Mouse (Mus musculus): ENCODE measurements around the gene Ssr1.

Gene Ssr1

DNA sequence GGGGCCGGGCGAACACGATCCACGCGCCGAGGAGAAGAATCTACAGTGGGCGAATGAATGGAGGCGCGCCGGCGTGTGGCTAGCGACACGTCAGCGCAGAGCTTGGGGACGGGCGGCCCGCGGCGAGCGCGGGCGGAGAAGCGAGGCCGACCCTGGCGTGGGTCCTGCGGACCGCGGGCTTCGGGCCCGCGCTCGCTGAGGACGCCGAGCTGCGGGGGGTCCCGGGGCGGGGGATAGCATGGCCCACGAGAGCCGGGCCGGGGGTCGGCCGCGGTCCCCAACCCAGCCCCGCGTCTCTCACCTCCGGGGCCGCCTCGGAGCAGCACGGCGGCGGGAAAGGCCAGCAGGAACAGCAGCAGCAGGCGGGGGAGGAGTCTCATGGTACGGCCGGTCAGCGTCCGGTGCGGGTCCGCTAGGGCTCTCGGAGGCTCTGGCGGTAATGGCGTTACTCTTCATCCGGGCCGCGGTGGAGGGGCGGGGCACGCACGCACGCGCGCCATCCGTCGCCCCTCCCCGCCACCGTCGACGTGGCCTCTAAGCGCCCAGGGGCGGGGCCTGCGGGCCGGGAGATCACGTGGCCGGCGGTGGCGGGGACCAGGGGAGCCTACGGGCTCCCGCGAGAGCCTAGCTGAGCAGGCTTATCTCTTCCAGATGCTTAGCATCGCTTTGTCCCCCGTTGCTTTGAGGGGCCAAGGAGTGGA, at the start of gene Ssr1:
Gene Ssr1 (minus strand): TSS at position 514 of the 701 bp plus-strand sequence.
- peak; percentile 97 to 98 for DNase-seq (ENCODE audit: inconsistent age in 2 of 2, low spot score in 1 of 2)

DNA sequence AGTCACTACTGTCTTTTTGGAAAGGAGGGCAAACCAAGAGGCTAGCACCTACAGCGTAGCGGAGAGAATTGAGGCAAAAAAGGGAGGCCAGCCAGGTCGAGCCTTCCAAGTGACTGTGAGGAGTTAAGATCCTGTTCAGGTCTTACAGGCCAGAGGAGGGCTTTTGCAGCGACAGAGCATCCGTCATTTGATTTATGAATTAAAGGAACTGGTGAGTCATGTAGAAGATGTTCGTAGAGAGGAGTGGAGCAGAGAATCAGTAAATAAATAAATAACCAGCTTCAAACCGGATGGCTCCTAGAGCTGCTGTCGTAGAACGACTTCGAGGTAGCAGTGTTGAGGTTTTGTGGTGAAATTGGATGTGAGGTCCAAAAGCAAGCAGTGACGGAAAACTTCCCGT, 43.8 kb upstream of the Ssr1 start:
- DNase-seq (ENCODE audit: inconsistent age in 2 of 2, low spot score in 1 of 2) = peak; percentile 38 to 81

DNA sequence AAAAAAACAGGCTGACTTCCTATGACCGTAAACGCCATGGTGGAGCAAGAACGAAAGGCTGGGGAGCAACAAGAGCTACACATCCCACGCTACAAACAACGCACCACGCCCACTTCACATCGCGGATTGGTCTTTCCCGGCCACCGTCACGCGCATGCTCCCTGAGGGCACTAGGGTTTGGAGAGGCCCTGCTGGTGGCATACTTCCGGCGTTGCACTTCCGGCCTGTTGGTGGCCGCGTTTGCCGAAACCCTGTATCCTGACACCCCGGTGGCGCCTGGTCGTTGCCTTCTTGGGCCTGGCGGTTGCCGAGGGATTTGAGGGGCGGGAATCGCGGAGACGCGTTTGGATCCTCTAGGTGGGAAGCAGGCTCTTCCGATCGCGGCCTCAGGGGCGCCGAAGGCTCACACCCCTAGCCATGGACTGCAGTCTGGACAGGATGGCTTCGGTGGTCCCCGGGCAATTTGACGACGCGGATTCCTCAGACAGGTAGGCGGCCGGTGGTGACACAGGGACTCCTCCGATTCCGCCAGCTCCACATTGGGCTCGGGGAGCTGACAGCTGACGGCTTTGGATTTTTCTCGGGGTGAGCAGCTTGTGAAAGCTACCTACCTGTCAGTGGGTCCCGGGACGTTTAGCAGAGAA, 43.1 kb upstream of the Ssr1 start, which contains the start of gene Cage1:
Gene Cage1 (minus strand): TSS at position 26 of the 644 bp plus-strand sequence.
- DNase-seq (ENCODE audit: inconsistent age in 2 of 2, low spot score in 1 of 2) = peak; percentile 97 to 99

DNA sequence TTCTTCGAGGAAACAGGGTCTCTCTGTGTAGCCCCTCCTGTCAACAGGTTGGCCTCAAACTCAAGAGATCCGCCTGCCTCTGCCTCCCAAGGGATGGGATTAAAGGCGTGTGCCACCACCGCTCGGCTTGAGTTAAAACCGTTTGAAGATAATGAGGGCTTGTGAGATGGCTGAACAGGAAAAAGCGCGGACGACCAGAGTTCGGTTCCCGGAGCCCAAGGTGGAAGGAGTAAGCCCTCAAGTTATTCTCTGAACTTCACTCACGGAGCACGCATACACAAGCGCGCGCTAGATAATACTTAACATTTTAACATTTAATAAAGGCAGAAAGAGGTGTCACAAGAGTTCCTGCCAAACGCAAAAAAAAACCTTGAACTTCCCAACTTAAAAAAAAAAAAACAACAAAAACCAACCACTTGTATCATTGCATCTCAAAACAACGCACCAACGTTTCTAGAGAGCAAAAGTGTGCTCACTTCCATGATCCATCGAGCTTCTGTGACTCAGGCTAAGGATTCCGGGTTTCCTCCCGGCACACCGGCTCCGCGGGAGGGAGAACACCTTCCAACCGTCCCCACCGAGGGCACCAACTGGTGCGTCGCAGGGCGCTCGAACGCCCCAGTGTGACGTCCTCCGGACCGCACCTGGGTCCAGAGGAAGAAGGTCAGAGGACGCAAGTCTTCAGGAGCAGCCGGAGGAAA, 42.5 kb upstream of the Ssr1 start, which contains the start of gene Riok1:
Gene Riok1 (plus strand): TSS at position 653 of the 701 bp plus-strand sequence.
- DNase-seq (ENCODE audit: inconsistent age in 2 of 2, low spot score in 1 of 2) = peak in 1 of 2 experiments; percentile 26

DNA sequence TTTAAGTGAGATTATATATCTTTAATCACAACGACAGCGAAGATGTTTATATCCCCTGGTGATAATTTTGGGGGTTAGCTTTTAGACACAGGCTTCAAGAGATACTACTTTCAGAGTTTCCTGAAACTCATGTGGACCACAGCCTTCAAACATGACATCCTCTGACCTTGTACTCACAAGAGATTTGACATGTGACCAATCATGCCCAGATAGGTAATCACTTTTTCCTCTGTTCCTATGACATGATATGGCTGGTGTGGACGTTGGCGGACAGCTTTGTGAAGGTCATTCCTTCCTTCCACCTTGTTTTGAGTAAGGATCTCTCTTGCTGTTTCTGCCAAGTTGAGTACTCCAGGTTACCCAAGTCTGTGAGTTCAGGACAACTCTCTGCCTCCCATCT, 34.4 kb upstream of the Ssr1 start:
- DNase-seq (ENCODE audit: inconsistent age in 2 of 2, low spot score in 1 of 2) = no peak

DNA sequence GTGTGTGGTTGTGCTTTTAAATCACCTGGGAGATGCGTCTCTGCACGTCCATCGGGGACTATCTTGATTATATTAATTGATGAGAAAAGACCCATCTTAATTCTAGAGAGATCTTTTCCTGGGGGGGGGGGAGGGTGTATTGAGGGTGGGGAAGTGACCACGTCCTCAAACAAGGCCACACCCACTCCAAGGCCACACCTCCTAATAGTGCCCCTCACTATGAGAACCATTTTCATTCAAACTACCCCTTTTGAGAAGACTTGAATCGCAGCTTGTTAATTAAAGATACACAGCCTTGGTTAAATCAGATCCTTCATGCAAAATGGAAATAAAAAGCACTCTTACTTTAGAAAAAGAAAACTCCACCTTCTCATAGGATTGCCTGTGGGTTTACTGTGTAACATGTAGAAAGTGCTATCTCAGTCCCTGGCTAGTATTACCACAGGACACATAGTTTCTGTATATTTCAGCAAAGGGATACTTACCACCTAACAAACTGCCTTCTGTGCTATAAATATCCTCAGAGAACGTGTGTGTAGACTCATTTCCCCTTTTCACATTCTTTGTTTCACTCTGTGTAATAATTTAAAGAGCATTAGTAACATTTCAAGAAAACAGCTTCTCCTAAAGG, 33.7 kb upstream of the Ssr1 start:
- no peak for DNase-seq (ENCODE audit: inconsistent age in 2 of 2, low spot score in 1 of 2)

DNA sequence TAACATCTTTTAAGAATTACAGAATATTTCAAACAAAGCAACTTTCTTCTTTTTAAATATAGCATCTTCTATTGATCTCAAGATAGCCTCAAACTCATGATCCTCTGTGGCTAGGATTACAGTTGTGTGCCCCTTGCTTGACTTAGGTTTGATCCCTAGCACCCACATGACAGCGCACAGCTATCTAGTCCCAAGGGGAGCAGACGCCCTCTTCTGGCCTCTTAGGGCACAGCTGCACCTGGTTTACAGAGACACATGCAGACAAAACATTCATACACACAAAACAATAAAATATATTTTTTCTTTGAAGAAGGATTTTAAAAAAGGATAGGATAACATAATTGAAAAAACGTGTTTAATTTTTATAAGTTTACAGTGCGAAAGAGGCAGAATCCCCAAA, 31.9 kb upstream of the Ssr1 start:
- DNase-seq (ENCODE audit: inconsistent age in 2 of 2, low spot score in 1 of 2) = no peak

DNA sequence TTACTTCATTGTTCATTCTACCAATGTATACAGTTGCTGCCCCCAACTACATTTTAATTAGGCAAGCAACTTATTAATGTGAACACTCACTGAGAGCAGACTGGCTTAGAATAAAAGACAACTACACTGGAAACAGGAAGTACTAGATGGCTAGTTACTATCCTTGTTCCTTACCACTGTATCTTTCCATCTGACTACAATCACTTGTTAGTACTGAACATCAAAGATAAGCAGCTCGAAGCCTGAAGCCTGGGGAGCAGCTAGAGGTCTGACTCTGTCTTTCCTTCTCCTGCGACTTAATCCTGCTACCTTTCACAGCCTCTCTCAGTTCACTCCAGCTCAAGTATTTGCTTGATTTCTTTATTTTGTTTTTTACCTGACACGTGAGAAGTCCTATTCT, 24.8 kb upstream of the Ssr1 start:
- no peak for DNase-seq (ENCODE audit: inconsistent age in 2 of 2, low spot score in 1 of 2)

DNA sequence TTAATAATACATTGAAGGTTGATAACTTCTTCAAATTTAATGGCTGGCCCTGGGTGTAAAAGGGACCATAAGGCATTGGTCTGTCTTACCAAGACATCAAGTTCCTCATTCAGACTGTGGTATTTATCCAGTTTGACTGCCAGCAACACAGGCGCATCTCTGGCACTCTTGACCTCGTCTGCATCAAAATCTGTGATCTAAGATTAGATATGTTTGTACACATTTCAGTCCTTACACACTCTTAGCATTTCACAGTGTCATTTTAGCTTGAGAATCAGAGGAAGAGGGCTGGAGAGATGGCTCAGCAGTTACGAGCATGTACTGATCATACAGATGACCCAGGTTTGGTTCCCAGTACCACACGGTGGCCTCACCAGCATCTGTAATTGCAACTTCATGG, 21.6 kb upstream of the Ssr1 start:
- no peak for DNase-seq (ENCODE audit: inconsistent age in 2 of 2, low spot score in 1 of 2)

DNA sequence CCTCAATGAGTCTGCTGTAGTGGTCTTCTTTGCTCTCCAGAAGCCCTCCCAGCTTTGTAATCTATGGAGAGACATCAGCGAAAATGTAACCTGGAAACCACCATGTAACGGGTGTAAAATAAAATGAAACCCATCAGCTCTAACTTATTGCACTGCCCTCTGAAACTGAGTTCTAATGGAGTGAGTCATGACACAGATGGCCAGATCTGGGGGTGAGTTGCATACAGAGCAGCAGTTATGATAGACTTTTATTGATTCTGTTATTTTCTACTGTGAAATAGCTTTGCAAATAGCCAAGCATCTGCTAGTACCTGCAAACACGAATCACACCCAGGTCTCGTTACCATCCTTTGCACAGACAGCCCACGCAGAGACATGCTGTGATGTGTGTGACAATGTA, 18.4 kb upstream of the Ssr1 start:
- DNase-seq (ENCODE audit: inconsistent age in 2 of 2, low spot score in 1 of 2) = no peak

DNA sequence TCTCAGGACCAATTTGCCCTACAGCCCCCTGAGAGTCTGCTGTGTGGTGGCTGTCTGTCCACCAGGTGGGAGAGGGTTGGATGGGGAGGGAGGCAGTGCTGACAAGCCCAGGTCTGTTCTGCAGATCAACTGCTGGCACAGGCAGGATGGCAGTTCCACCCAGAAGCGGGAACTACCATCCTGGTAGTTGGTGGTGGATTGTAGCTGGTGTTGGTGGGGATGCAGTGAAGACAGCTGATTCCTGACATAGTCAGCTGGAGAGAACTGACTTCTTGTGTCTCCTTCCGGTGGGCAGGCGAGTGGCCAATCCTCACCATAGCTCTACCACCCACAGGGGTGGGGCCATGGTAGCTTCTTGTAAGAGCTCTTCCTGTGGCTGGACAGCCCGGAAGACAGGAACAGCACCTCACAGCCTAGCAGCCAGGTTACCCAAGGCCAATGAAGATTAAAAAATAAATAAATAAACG, 16.5 kb upstream of the Ssr1 start:
- no peak for DNase-seq (ENCODE audit: inconsistent age in 2 of 2, low spot score in 1 of 2)

DNA sequence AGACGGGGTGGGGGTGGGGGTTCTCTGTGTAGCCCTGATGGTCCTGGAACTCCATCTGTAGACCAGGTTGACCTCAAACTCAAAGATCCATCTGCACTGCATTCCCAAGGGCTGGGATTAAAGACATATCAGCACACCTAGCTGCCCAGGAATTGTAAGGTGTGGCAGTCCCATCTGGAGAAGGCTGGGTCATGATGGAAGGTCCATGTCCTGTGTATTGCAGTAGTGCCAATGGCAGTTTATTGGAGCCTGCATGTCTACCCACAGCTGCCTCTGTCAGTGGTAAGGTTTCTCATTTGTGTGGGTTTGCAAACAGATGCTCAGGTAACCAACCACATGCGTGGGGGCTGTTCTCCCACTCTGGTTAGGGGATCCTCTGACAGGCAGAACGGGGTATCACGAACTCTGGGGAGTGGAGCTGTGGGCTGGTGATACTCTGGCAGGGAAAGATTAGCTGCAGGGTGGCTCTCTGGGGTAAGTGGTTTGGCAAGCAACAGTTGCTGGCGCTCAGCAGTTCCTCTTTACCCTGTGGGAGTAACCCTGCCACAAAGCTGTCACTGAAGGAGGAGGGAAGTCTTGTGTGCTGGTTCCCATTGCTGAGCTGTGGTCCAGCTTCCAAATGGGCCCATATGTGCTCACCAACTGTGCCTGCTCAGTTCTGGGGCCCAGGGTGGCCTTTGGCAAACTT, 15.8 kb upstream of the Ssr1 start:
- DNase-seq (ENCODE audit: inconsistent age in 2 of 2, low spot score in 1 of 2) = no peak

DNA sequence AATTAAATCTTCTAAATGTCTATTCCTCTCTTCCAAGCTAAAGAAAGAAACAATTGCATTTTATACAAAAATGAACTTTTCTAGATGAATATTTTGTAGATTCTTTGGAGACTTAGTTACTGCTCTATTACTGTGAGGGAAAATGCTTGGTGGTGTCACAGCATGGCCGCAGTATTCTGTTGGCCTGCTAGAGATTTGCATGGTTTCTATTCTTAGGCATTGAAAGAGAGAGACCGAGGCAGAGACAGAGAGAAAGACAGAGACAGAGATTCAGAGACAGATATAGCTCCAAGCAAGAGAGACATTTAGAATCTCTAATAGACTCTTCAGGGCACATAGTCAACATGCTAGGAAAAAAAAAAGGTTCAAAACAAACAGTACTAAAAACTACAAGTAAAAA, 14.0 kb upstream of the Ssr1 start:
- DNase-seq (ENCODE audit: inconsistent age in 2 of 2, low spot score in 1 of 2) = no peak

DNA sequence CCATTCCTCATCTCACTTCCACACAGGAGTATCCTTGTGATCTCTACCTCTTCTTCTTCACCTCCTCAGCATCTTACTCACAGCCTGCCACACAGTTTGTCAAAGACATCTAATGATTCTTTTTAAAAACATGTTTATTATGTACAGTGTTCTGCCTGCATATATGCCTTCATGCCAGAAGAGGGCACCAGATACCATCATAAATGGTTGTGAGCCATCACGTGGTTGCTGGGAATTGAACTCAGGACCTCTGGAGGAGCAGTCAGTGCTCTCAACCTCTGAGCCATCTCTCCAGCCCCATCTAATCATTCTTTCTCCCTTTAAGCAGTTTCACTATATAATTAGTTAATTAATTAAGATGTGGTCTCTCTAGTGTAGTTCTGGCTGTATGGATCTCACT, 8.4 kb upstream of the Ssr1 start:
- no peak for DNase-seq (ENCODE audit: inconsistent age in 2 of 2, low spot score in 1 of 2)

DNA sequence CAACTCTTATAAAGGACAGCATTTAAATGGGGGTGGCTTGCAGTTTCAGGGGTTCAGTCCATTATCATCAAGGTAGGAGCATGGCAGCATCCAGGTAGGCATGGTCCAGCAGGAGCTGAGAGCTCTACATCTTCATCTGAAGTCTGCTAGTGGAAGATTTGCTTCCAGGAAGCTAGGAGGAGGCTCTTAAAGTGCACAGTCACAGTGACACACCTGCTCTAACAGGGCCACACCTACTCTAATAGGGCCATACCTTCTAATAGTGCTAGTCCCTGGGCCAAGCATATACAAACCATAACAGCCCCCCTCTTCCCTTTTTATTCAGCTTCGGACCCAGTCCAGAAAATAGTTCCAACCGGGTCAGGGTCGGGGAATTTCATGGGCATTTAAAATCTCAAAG, 5.7 kb upstream of the Ssr1 start:
- peak in 1 of 2 experiments; percentile 66 for DNase-seq (ENCODE audit: inconsistent age in 2 of 2, low spot score in 1 of 2)

DNA sequence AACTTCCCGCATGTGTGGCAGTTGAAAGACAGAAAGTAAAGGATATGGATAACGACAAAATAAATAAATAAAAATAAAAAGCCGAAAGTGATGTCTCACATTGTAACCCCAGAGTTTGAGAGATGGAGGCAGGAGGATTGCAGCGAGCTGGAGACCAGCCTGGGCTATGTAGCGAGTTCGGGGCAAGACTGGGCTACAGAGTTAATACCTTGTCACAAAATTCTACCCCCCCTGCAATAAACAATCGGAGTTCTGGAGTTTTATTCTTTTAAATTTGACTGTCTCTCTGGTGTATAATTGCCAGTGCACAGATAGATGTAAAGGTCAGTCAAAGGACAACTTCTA, 360 bp upstream of the Ssr1 start:
- DNase-seq (ENCODE audit: inconsistent age in 2 of 2, low spot score in 1 of 2) = no peak

DNA sequence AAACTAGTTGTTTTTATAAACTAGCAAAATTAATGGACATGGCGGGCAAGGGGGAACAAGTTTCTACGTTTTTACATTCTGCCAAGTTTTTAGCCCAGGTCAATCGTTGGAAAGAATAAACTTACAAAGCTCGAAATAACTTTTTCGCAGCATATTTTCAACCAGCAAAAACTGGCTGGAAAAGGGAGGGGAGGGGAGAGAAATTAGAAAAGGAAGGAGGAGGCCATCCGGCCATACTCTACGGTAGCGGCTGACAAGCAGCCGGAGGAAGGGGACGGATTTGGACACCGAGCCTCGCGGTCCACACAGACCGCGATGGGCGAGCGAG, 677 bp downstream of the Ssr1 start:
- peak in 1 of 2 experiments; percentile 76 for DNase-seq (ENCODE audit: inconsistent age in 2 of 2, low spot score in 1 of 2)

DNA sequence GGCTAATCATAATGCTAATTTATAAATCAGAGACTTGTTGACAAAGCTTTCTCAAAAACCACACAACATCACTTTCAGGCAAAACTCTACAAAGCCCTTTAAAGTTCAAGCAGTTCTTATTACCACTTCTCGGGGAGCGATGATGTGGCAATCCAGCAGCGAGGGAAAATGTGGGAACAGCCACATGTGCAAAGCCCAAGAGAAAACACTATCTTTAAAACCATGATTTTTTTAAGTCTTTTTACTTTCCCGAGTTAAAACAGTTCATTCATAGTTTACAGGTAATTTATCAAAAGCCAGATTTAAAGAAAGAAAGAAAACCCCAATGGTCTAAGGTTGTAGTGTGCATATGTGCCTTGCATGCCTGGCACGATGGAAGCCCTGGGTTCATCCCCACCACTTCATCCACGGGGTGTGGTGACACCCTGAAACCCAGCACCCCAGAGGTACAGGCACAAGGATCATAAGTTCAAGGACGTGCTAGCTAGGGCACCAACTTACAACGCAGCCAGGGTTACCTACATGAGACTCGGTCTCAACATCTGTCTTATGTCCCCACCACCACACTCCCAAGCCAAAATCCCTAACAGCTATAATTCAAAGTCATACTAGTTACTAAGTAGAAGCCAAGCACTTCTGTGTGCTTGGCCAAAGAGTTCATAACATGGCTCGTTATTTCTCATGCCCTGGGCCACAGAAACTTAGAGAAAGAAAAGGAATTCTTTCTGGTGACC, 1.2 kb downstream of the Ssr1 start:
- DNase-seq (ENCODE audit: inconsistent age in 2 of 2, low spot score in 1 of 2) = peak; percentile 18 to 64

DNA sequence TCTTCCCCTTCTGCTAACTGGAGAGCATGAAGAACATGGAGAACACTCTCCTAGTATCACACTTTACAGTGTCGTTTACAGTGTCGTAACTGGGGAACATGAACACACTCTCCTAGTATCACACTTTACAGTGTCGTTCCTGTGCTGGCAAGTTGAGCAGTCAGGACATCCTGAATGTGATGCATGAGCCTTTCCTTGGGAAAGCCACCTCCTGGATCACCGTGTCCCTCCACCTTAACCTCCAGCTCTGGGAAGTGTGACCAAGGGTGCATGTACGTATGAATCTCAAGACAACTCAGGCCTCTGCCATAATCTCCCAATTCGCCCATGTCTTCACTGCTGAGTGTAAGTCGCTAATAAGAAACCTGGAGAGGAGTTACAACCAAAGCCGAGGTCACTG, 4.3 kb downstream of the Ssr1 start:
- no peak for DNase-seq (ENCODE audit: inconsistent age in 2 of 2, low spot score in 1 of 2)

DNA sequence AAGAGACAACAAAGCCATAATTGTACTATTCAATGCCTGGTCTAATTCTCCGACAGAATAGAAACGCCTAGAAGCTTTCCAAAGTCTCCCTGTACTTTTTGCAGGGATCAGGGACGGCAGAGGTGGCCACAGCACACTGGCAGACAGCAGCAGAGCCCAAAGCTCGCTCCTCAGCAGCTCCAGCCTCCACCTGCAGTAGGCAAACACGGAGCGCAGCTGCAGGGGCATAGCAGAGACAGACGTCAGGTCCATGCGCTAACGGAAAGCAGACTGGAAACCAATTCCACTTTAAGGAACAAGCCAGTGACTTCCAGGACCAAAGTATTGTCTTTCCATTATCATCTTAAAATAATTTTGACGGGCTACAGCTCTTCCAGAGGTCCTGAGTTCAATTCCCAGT, 7.9 kb downstream of the Ssr1 start:
- DNase-seq (ENCODE audit: inconsistent age in 2 of 2, low spot score in 1 of 2) = no peak

DNA sequence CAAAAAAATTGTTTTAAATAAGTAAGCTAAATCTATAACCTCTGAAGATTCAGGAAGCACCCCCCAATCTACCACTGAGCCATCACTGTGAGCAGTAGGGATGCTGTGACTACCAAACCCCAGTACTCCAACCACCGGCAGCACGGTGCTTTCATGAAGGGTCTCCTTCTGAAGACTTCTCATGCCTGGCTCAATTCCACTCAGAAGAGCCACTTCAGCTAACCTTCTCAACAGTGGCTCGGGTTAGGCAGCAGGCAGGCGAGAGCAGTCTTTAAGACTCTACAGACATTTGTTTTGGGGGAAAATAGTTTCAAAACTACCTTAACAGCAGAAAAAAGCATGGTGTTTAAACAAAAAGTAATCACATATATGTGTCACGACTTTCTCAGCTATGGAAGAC, 13.0 kb downstream of the Ssr1 start:
- no peak for DNase-seq (ENCODE audit: inconsistent age in 2 of 2, low spot score in 1 of 2)

Data from adrenal gland, adult (tissue).